In the genomic region with DNA sequence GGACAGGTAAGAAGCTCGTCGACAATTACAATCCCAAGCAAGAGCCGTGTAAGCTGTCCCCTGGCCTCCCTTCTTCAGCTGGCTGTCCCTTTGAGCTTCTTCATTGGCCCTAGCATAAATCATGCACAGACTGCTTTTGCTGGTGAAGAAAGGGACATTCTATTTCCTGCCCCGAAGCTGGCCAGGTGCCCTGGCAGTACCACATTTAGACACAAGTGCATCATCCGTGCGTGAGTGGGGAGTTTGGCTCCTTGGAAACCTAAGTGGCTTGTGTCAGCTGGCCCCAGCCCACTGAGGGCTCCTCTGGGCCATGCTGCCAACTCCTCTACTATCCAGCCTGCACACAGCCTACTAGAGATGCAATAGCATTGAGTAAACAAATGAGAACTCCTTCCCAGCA, we compare ENCODE assay signal across 9 mouse cellular contexts. TPM values are rescaled to one million over a fixed set of nuclear protein-coding genes. Genes with fewer than 3 reads are reported as not detected.
DNase-seq lines count a peak whose midpoint lies in the region; ATAC-seq lines count a peak whose summit lies in the region.
"Had no signal": no experiment of that assay in that cellular context is flagged by ENCODE, and none has a peak within 500 bp of the region (broad histone marks: within the 10 kb centered on the region; RNA-seq: fewer than 3 reads in every experiment).

A gene (minus strand): TSS at position 141 of the 400 bp plus-strand sequence.

- ATAC-seq in intestine, embryonic 16.5 days, result no peak
- ATAC-seq in activated CD4-positive, CD25-positive, alpha-beta regulatory T cell, adult 4 months, result no peak

- H3K4me2 ChIP-seq in intestine, embryonic 16.5 days (ENCODE audit: low read depth, low read length), result no peak within 1 kb of the TSS
- H3K4me2 ChIP-seq: embryonic facial prominence, embryonic 15.5 days had no signal

- peaks cover 2% of the 10 kb centered on the region for H3K4me1 ChIP-seq in intestine, embryonic 16.5 days (ENCODE audit: control insufficient read depth, insufficient read depth, low read length)

- no peak within 1 kb of the TSS for H3K4me3 ChIP-seq in intestine, embryonic 16.5 days (ENCODE audit: low read length)
- H3K4me3 ChIP-seq: embryonic facial prominence, embryonic 15.5 days had no signal

- no peak within 1 kb of the TSS for H3K27ac ChIP-seq in intestine, embryonic 16.5 days (ENCODE audit: low read length)
- H3K27ac ChIP-seq: embryonic facial prominence, embryonic 15.5 days had no signal

- peak; percentile 41 to 61 for DNase-seq in left cerebral cortex, adult 18-20 months (ENCODE audit: low spot score in 2 of 2)
- no peak for DNase-seq in left cerebral cortex, adult 11 months (ENCODE audit: low spot score)
- peak; percentile 66 for DNase-seq in heart, adult 8-10 months (ENCODE audit: low spot score)
- DNase-seq in right cerebral cortex, postnatal 25 days, result peak; percentile 16
- DNase-seq in T-cell, adult 2 months (ENCODE audit: low spot score), result no peak
- DNase-seq: thymus, postnatal 14 days had no signal

- no peak within 1 kb of the TSS for H3K9ac ChIP-seq in intestine, embryonic 16.5 days (ENCODE audit: low read depth, low read length)
- H3K9ac ChIP-seq: embryonic facial prominence, embryonic 15.5 days had no signal

- no peaks in the 10 kb centered on the region for H3K36me3 ChIP-seq in intestine, embryonic 16.5 days (ENCODE audit: control insufficient read depth, insufficient read depth, low read length)
- H3K36me3 ChIP-seq: embryonic facial prominence, embryonic 15.5 days had no signal

- WGBS in intestine, embryonic 16.5 days, result 70% methylated on average over 6 of the region's 6 CpGs

- no peaks in the 10 kb centered on the region for H3K27me3 ChIP-seq in intestine, embryonic 16.5 days (replicated peaks; ENCODE audit: control insufficient read depth, insufficient read depth, low read length)
- H3K27me3 ChIP-seq: embryonic facial prominence, embryonic 15.5 days had no signal

- H3K9me3 ChIP-seq in intestine, embryonic 16.5 days (ENCODE audit: control insufficient read depth, low read length), result no peaks in the 10 kb centered on the region
- H3K9me3 ChIP-seq: embryonic facial prominence, embryonic 15.5 days had no signal

RNA-seq across cellular contexts. Expression of the gene that starts here (rescaled TPM):
- total RNA-seq in left cerebral cortex, adult 18-20 months (2021), result 1 to 10 TPM; 4.5 to 6.2 TPM
- total RNA-seq in heart, adult 8-10 months (2022), result 100 to 1,000 TPM; 470 to 539 (median 495) TPM
- 17.8 and 19.9 TPM in 2 replicates for polyA plus RNA-seq in intestine, embryonic 16.5 days (2015; fragmentation: Nextera tagmentation; extraction: Ambion mirVana)
- polyA plus RNA-seq in activated CD4-positive, CD25-positive, alpha-beta regulatory T cell, adult 4 months (2017; shearing (Covaris generic)), result not detected

Comparison
In these comparisons a context has a peak if more than half of its experiments do, and no peak if none do; other contexts are left out.
1. RNA of the gene that starts here (total RNA-seq): 470 to 539 TPM in heart, adult 8-10 months; 4.5 to 6.2 TPM in left cerebral cortex, adult 18-20 months; every median in the first group is over 10 times any median in the second.
2. RNA of the gene that starts here (polyA plus RNA-seq): 17.8 to 19.9 TPM in intestine, embryonic 16.5 days; not detected in activated CD4-positive, CD25-positive, alpha-beta regulatory T cell, adult 4 months; every median in the first group is over 10 times any median in the second.
3. DNase-seq: peak in left cerebral cortex, adult 18-20 months (2 of 2), heart, adult 8-10 months (single experiment) and right cerebral cortex, postnatal 25 days (single experiment); none in left cerebral cortex, adult 11 months (single experiment) and T-cell, adult 2 months (single experiment).